Mouse (Mus musculus): ENCODE data around the gene Wdr91.

Gene Wdr91

GRCm38 (mm10) chr6:34862791-34863403, 47.8 kb downstream of the Wdr91 start, which contains the start of gene Tmem140:
Gene Tmem140, plus strand, starts transcription at chr6:34863146.
- peak; percentile 80 to 81 for DNase-seq (ENCODE audit: low spot score in 2 of 2)

DNA sequence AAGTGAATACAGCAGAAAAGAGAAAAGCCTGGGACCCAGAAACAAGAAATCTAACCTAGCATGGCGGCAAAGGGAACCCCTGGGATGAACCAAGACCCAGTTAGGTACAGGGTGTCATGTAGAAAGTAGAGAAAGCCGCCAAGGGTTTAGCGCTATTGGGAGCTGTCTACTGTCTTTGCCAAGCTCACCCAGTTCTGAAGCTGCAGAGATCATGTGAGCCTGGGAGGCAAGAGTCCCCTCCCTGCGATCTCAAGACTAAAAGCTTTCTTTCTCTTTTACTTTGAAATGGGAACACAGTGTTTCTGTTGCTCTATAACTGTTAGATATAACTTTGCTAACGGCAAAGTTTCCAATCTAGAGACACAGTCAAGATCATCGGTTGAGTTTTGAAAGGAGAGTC, 48.3 kb downstream of the Wdr91 start:
- no peak for DNase-seq (ENCODE audit: low spot score in 2 of 2)

- DNase-seq (ENCODE audit: low spot score in 2 of 2) = no peak
These were observed 49.1 kb downstream of the Wdr91 start for GRCm38 (mm10) chr6:34861546-34862053.

DNA sequence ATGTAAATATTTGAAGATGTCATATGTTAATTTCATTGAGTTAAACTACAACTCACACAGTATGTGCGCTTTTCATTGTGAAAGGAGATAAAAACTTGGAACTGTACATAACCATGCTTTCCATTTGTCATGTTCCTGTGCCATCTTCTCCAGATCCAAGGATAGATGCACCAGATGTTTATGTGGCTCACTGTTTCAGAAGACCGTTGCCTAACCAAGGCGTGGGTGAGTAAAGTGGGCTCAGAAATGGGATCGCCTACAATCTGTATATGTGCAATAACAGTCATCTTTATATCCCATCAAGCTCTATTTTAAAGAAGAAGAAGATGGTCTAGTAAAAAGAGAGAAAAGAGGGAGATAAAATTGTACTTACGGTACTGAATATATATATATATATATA, 78.3 kb downstream of the Wdr91 start:
- no peak for DNase-seq (ENCODE audit: low spot score in 2 of 2)

Data from heart, adult 9 months (tissue).